Mouse (Mus musculus) ovary, postnatal 14 days (tissue): ENCODE data around the gene Sorbs1.

ENCODE experiments used
- DNase-seq: peaks from one replicate; pipeline ENCODE4 v3.0.0; 2022; ENCODE audit warnings: low spot score

Sorbs1 gene

DNA sequence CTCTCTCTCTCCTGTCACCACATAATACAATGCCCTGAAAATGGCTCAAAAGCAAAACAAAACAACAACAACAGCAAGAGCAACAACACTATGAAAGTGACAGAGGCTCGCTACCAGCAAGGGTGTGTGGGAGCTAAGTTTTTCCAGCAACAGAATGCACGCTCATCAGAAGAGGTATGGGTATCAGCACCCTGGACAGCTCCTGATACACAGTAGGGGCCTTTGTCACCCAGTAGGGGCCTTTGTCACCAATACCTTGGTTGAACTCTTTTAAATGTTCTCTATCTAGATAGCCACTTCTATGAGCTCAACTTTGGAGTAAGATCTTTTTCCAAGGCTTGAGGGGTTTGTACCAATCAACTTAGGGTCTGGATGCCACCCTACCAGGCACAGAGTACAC is 138.9 kb downstream of the Sorbs1 start:
- no peak for DNase-seq

DNA sequence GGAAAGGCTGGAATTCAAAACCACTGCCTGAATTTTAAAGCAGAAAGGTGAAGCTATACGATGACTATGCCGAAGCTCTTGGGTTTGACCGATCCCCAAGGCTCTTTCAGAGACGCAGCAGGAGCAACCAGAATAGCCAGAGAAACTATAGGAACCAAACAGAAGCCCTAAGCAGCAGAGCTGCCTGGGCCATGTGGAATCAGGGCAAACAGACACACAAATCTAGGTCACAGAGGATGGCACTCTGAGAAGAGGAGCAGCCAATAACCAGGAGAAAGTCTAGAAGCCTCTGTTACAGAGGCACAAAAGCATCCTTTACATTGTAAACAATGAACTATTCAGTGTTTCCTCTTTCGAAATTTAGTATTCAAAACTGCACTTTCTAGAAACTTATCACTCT is 140.9 kb downstream of the Sorbs1 start:
- no peak for DNase-seq

DNA sequence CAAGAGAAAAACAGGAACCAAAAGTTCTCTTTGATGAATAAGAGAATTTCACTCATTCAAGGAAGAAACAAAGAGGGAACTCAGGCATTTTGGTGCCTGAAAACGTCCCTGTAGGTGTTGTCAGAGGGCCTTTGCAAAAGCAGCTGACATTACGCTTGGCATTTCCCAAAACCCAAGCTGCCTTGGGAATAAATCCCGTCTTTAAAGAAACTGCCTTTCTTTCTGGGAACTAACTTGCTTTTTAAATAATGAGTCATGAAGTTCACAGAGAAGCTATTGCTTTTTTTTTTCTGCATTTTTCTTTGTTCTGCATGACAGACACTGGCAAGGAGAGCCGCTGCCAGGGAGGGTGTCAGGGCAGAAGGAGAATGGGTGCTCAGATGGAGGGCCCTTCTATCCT is 141.7 kb downstream of the Sorbs1 start:
- no peak for DNase-seq

DNA sequence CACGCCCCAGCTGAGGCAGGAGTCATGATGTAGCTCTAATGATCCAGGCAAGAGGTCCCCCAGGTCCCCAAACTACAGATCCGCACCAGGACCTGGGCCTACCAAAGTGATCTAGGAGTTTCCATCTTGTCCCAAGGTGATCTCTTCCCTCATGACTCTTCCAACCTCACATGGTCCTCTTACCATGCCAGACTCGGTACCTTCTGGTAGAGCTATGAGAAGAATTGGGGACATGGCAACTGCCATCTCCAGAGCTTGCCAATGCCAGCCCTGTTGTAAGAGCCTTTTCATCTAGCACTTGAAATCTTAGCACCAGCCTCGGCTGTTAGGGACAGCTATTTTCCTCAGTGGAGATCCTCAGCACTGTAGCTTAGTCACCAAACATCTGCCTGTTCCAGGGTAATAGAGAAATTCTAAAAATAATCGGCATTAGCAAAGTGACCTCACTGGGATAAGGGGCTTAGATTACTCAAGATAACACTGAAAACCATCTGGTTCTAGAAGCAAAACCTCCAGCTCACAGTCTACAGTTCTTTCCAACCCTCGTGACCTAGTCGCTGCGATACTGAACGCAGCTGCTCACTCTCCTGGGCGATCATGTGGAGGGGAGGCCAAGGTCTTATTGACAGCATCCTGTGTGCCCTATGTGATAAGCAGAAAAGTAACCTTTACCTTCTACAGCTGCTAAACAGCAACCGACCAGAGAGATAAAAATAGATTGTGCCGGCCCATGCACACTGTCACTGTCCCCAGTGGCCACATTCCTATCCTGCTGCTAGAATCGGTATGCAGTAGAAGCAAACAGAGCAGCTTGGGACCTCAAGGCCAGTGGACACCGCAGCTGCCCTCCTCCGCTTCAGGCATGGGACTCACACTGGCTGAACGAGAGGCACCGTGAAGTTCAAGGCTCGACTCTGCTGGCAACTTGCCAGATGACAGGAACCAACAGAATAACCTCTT is 143.4 kb downstream of the Sorbs1 start:
- DNase-seq = no peak

DNA sequence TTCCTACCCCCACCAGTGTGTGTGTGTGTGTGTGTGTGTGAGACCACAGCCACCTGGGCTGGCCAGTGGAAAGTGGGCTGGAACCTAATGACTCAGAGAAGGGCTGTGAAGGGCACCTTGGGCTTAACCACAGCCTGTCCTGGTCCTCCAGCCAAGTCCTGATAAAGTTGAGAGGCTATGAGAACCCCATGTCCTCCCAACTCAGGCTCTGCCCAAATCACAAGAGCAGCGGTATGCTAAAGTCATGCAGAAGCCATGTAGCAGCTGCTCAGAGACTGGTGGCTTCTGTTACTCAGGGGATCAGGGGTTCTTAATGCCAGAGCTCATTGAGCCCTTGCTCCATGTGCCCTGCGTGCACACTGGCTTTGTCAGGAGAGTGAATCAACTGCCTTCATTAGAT is 145.1 kb downstream of the Sorbs1 start:
- no peak for DNase-seq

DNA sequence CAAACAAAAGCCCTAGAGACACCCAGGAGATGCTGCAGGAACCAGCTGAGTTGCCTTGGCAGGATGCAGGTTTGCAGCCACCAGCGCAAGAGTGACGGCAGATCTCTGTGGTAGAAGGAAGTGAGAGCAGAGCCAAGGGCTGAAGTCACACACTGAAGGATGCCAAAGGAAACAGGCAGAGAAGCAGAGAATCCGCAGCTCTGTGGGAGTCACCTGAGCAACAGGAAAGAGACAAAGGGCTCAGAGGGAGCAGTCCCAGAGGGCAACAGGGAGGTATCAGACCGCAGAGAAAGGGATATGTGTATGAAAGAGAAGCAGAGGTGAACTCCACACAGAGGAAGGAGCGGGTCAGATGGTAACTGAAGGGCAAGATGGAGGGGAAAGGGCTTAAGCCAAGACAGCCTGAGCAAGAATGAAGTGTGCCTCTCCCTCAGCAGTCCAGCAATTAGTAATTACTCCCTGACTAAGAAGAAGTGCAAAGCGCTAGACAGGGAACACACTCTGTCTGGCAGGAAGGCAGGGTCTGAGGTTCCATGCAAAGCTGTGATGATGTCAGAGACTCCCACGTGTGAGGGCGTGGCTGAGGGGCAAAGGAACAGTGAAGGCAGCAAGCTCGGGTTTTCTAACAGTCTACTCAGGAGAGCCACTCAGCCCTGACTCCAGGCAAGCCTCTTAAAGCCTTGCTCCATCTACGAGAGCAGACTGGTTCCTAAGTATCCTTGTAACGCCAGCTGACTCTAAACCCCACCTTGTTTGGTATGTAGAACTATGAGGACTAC is 147.2 kb downstream of the Sorbs1 start:
- DNase-seq = peak; percentile 46

DNA sequence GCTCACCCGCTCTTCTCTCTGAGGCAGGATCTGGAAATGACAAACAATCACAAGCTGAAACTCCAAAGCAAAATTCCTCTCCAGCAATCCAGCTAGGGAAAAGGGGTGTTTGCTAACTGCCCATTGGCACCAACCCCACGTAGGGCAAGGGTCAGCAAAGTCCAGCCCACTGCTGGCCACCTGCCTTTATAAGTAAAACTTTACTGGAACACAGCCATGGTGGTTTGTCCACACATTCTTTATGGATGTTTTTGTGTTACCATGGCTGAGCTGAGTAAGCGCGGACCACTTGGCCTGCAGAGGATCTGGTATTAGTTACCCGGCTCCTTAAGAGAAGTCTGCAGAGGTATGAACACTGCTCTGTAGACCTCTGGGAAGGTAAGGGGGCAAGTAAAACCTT is 148.4 kb downstream of the Sorbs1 start:
- DNase-seq = peak; percentile 46

DNA sequence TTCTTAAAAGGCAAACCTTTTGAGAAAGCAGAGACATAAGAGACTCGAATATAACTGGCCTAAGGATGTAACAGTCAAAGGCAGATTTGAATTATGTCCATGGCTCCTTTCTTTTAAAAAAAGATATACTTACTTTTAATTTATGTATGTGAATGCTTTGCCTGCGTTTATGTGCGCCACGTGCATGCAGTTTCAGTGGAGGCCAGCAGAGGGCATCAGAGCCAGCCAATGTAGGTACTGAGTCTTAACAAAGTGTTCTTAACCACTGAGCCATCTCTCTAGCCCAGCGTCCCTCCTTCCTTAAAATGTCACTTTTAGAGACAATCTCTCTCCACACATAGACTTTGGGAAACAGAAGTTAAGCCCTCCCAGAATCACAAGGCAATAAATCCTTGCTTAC is 150.1 kb downstream of the Sorbs1 start:
- DNase-seq = no peak

DNA sequence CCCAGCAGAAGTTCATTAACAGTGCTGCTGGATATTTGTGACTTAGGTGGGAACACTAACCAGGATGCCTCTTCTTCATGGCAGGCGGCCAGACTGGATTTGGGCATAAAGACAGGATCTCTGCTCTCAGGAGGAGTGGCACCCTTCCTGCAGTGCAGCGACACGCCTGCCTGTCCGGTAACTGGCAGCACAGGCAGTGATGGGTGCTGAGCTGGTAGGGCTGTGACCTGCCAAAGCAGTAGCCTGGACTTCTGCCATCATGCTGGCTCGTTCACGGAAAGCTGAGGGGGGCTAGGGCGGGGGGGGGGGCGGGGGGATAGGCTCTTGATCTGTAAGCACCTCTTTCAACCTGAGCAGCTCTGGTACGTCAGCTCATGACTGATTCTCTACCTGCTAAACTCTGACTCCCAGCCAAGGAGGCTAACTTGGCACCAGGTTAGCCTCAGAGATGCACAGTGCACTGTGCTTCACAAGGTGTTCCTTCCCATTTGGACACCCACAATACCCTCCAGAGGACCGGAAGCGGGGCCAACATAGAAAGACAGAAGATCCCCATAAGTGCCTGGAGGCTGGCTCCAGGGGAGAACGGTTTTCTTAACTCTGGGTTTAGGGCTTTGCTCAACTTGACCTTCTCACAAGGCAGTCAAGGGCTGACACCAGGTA is 151.2 kb downstream of the Sorbs1 start:
- DNase-seq = no peak

DNA sequence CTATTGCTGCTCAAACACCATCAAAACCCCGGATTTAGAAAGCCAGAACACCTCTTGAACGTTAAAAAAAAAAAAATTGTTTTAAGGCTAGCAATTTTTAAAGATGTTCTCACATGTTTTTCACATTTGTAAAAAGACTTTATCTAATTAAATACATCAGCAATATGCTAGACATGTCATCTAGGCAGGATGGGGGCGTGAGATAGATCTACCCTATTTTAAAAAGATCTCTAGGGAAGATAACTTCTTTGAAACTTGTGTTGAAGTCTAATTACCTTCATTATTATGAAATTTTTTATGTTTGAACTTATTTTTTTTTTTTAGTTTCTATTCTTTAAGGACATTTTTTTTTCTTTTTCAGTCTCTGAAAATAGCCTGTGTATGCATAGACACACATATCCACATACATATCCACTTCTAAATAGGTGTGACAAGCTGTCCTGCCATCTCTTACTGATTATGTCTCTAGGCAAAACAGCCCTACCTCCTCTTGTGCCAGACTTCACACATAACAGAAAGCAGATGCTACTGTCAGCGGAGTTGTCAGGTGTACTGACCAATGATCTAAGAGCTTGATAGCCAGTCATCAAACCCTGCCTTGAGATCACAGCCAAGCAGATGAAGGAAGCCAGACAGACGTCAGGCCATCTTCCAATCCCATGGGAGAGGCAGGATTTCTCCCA is 153.7 kb downstream of the Sorbs1 start:
- DNase-seq = no peak

DNA sequence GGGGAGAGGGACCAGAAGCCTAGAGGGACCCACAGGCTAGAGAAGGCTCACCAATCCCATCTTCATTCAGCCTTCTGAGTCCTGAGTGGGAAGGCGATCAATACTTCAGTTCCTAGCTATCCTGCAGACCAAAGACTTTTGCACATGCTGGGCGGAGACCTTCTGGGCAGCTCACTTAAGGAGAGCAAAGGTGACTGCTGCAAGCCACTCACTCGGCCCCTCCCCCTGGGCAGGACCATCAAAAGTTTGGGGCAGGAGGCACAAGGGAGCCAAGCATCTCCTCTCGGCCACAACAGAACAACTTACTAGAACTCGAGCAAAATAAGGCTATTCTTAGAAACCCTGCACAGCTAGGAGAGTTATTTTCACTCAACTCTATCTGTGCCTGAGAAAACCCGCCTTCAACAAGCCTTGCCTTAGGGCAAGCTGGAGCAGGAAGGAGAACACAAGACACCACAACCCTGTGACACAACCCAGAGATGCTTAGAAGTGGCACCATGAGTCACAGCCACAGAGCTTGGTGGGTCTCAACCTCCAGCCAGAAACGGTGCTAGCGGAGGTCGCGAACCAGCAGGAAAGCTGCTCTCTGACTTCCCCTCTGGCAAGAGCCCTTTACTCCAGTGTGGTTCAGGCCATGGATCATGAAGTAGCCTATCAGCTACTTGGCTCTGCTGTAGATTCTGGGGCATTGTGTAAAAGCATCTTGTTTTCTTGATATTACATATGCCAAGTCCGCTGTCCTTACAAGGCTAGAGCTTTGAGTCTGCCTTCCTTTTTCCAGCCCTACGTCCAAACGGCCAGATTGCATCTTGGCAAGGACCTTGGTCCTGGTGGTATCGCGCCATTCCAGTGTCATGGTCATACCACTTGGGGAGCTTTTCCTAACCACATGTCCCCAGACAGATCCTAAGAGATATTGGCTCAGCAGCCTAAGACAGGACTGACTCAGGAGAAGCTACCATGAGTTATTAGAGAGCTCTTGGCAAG is 156.8 kb downstream of the Sorbs1 start:
- DNase-seq = no peak

DNA sequence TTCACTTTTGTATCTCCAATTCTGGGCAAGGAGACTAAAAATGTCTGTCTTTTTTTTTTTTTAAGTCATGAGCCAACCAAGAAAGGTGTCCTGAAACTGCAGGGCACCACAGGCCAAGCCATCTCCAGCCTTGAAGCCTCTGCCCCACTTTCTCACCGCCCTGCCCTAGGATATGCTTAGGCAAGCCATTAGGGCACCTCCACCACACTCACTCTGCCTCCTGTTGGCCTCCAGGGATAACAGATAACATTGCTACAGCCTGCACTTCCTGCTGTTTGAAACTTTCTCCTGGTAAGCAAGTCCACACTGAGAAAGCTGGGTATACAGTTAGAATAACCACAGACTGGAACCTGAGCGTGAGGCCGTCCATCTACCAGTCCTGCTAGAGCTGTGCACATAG is 158.5 kb downstream of the Sorbs1 start:
- no peak for DNase-seq

DNA sequence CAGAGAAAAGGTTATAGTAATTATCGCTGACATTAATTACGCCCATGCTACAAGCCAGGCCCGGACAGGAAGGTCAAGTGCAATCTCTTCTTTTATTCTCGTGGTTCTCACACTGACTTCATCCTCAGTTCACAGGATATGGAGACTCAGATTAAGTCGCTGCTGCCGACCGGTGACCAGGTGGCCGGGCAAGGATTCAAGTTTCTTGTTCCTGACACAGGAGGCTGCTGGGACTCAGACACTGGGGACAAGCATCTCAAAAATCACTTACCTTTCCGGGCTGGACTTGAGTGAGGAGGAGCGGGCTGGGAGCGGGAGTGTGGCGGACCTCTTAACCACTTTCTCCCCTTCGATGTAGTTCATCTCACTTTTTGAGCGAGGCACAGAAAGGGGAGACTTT is 161.6 kb downstream of the Sorbs1 start:
- DNase-seq = no peak

DNA sequence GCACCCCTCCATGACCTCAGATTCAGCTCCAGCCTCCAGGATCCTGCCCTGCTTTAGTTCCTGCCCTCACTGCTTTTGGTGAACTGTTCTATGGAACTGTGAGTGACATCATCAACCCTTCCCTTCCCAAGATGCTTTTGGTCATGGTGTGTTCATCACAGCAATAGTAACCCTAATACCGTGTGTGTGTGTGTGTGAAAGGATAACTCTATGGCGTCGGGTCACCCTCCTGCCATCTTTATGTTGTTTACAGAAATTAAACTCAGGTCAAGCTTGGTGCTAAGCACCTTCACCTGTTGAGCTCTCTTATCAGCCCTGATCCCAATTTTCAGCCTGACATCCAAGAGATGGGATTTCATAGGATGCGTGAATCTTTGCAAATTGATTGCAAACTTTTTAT is 162.7 kb downstream of the Sorbs1 start:
- no peak for DNase-seq

DNA sequence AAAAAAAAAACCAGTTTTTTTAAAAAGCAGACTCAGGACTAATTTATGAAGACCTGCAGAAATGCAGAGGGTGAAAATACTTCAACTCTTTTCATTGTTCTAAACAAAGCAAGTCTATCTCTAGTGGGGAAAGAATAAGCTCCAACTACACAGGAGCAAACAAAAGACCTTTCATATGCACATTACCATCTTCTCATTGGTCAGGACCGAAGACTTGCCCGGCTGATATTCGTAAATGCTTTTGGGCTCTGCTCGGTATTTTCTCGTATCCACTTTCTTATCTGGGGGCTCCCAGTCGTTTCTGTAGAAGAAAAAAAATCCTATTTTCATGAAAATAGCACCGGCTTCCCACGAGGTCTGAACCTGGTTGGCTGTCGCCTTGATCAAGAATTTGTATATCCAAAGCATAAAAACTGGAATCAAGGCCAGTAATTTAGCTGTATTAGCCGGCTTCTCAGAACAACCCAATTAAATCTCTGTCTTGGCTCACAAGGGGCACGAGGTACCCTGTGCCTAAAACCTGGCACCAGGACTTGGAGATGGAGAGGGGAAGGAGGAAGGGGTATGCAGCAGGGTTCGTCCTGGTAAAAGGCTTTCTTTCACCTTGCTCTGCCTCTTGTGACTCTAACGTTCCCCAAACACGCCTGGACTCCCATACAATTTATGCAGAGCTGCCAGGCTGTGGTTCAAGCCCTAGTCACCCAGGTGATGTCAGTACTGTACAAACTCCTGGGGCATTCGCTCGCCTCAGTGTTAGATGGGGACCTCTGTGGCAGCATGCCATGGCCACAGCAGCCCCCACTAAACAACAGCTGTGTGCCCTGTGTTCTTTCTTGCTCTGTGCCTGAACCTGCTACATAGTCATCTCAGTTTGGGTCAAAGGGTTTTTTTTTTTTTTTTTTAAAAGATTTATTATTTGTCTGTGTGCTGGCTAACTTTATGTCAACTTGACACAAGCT is 163.6 kb downstream of the Sorbs1 start:
- no peak for DNase-seq

DNA sequence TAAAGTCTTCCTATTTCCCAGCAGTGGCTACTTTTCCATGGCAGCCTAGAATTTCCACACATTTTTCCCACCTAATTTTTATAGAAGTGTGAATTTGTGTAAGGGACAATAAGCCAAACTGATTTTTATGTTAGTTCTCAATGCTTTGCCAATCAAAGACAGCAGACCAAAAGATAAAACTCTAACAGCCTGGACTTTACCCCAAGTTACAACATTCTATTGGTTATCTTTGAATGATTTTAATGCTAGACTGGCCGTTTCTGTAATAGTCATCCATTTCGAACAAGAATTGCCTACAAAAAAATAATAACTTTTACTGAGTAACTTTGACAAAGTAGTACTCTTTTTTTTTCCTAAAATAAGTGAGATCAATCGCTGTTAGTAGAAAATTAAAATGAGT is 164.3 kb downstream of the Sorbs1 start:
- no peak for DNase-seq

DNA sequence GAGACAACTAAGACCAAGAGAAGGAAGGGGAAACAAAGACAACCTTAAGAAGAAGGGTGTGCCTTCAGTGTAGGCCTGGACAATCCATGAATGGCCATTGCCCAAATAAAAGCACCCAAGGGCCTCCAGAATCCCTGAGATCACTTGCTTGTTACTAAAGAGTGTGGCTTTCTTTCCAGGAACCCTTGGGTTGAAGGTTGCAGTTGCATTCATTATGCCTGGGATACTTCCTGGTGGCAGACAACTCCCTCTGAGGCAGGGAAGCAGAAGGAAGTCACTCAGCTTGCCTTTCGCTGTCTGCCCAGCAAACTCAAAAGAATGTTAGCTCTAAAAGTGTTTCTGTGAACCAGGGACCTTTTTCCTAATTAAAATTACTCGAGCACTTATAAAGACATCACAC is 164.9 kb downstream of the Sorbs1 start:
- no peak for DNase-seq

DNA sequence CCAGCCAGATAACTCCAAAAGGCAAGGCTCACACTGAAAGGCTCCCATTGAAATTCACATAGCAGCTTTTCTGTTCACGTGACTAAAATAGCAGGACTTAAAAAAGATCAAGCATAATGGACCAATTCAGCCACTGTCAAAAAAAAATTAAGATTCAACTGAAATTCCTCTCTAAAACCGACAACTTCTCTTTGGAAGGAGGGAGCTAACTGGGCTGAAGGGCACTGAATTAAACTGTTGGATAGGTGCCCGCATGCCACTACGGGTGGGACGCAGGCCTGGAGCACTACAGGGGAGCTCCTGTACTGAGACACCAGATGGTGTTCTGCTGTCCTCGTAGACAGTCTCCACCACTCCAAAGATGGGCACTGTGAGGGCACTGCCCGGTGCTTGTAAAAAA is 165.4 kb downstream of the Sorbs1 start:
- DNase-seq = no peak

DNA sequence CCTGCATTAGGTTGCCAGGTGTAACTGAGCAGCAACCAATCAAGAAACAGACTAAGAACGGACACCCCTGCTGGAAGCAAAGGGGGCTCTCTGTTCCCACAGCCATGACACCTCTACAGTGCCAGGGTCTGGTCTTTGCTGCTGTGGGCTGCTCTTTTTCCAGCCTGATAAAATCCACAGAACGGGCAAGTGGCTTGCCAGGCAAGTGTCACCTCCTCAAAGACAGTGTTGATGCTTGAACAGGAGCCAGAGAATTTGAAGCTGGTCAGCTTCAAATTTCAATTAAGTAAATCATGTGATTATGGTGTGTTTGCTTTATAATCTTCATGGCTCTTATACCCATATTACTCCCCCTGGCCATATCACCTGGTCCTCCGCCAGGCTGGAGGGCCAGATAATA is 166.7 kb downstream of the Sorbs1 start:
- no peak for DNase-seq
